Mouse (Mus musculus): ENCODE measurements around the gene Dhx29.
A peak's percentile ranks its signal among the peaks of the same experiment; 100 is the strongest.
"Not testable (repeated sequence)": the region's sequence is repeated elsewhere in the genome, so short reads cannot be mapped to it uniquely, and the experiment has no call there.

The Dhx29 gene

DNA sequence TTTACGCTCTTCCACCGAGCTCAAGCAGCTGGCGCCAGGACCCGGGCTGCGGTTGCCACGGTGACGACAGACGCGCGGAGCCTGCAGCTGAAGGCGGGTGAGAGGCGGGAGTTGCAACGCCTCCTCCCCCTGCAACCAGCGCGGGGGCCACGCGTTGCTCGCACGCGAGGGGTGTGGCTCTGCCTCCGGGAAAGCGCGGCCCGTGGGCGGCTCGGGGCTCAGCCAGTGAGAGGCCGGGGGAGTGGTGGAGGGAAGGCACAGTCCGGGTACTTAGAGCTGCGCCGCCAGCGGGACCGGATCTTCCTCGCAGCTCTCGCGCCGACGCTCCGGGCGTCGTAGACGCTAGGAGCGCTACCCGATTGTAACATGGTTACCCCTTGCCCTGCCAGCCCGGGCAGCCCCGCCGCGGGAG is 60.3 kb downstream of the Dhx29 start, which contains the start of gene Ccno:
TSS of gene Ccno (plus strand) at position 271 of the 412 bp plus-strand sequence.
- DNase-seq (ENCODE audit: low spot score), result peak; percentile 93

DNA sequence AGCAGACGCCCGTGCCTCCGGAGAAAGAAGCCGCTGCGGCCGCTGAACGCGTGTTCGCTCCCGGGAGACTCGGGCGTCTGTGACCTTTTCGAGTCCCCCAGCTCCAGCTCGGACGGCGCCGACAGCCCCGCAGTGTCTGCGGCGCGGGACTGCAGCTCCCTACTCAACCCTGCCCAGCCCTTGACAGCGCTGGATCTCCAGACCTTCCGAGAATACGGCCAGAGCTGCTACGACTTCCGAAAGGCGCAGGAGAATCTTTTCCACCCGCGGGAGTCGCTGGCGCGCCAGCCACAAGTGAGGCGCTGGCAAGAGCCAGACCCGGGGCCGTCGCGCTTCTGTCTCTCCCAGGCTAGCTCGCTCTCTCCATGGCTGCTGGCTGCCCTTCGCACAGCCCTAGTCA is 60.7 kb downstream of the Dhx29 start:
- no peak for DNase-seq (ENCODE audit: low spot score)

DNA sequence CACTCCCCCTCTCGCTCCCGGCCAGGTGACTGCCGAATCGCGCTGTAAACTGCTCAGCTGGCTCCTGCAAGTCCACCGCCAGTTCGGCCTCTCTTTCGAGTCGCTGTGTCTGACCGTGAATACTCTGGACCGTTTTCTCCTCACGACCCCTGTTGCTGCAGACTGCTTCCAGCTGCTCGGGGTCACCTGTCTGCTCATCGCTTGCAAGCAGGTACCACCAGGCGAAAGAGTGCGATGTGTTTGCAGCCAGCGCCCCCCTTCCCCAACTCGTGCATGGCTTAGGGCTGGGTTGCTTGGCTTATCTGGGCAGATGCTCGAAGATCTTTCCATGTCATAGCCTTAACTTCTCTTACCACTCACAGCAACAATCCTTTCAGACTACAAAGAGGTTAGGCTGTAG is 61.6 kb downstream of the Dhx29 start:
- DNase-seq (ENCODE audit: low spot score), result no peak

DNA sequence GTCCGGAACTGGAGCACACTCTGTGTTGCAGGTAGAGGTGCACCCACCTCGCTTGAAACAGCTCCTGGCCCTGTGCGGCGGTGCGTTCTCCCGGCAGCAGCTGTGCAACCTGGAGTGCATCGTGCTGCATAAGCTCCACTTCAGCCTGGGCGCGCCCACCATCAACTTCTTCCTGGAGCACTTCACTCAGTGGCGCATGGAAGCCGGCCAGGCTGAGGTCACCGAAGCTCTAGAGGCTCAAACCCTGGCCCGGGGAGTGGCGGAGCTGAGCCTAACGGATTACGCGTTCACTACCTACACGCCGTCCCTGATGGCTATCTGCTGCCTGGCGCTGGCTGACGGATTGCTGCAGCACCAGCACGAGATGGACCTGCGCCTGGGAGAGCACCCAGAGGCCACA is 62.3 kb downstream of the Dhx29 start:
- DNase-seq (ENCODE audit: low spot score), result no peak

DNA sequence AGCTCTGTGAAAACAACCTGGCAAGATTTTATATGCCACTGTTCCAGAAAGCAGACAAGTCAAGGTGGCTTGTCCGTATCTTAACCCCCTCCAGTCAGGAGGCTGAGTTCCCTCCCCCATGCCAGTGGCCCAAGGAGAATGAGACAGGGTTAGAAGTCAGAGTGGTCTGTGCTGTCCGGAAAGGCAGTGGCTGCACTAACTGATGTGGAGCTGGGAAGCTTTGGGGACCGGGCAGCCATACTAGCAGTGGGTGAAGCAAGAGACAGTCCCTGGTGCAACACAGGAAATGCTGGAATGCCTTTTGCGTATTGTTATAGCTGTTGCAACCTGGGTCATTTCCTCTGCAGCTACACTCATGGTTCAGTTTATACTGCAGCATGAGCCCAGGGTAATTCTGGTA is 63.1 kb downstream of the Dhx29 start:
- no peak for DNase-seq (ENCODE audit: low spot score)

DNA sequence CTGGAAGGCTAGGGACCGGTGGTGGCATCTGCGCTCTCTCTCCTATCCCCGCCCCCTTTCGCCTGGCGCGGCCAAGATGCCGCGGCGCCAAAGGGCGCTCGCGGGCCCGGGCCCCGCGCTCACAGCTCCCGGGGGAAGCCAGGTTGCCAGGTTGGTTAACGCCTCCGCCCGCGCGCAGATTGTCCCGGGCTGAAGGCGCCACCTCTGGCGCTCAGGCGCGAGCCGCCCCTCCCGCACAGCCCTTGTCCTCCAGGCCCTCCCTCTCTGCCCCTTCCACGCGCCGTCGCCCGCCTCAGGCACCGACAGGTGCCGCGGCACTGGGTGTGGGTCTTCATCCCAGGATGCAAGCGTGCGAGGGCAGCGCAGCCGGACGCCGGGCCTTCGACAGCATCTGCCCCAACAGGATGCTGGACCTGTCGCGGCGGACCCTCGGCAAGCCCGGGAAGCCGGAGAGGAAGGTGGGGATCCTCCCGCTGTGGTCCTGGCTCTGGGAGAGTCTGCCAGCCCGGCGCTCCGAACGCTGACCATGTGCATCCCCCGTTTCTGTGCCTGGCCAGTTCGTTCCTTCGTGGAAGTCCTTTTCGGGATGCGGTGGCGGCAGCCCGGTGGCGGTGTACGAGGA is 66.4 kb downstream of the Dhx29 start, which contains the start of gene Mcidas:
TSS of gene Mcidas (plus strand) at position 315 of the 622 bp plus-strand sequence.
- peak; percentile 59 for DNase-seq (ENCODE audit: low spot score)

DNA sequence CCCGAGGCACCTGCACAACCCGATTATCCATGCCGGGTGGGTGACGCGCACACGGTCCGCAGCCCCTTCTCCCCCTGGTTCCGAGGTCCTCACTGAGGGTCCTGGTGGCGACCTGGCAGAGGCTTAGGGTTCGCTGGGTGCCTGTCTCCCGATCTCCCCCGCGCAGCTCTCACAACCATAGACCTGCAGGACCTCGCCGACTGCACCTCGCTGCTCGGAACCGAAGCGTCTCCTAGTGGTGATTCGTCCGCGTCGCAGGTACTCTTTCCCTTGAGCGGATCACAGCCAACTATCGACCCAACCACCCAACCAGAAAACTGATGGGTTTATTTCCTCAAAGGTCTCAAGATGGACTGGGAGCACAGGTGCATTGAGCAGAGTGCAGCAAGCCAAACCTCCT is 66.9 kb downstream of the Dhx29 start:
- peak; percentile 46 for DNase-seq (ENCODE audit: low spot score)

DNA sequence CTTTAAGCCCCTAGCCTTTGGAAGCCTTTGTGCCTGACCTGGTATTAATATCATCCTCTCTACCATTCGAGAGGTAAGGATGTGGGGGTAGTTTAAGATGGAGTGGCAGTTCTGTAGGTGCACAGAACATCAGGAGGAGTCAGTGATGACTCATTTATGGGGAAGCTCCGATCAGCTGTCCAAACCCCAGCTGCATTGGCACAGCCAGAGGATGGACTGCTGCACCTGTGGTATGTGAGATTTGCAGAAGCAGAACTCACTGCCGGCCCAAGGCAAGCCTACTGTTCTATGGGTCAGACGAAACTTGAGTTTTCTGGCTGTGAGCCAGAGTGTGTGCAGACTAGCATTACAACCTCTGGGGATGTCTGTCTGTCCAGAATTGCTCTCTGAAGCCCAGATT is 69.2 kb downstream of the Dhx29 start:
- no peak for DNase-seq (ENCODE audit: low spot score)

DNA sequence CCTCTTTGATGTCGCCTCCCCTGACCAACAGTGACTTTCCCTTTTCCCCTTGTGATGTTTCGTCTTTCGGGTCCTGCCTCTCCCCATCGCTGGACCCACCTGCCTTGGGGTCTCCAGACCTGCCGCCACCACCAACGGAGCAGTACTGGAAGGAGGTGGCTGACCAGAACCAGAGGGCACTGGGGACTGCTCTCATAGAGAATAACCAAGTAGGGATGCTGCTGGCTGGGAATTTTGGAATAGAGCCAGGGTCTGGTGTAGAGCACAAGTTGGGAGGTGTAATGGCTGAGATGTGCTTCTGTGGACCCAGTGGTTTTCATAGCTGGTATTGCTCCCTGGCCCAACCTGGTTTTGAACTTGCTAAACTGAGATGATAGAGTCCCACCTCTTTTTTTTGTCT is 70.1 kb downstream of the Dhx29 start:
- no peak for DNase-seq (ENCODE audit: low spot score)

DNA sequence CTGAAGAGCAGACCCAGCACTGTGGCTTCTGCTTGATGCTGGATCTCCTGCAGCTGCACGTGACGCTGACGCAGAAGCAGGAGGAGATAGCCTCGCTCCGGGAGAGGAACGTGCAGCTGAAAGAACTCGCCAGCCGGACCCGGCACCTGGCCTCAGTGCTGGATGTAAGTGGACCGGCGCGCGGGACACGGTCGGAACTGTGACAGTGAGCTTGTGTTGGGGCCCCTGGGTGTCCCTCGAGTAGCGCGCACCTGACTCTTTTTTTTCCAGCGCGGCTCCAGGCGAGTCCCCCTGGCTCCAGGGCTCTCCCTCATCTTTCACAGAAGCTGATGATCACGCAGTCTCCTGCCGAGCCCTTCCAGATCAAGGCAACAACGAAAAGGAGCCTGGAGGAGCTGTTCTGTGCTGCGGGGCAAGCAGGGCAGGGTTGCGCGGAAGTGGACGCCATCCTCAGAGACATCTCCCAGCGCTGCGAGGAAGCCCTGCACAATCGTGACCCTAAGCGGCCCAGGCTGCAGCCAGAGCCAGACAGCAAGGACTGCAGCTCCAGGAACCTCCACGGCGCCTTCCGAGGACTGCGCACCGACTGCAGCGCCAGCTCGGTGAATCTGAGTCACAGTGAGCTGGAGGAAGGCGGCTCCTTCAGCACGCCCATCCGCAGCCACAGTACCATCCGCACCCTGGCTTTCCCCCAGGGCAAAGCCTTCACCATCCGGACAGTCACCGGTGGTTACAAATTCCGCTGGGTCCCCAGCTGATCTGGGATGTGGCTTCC is 71.4 kb downstream of the Dhx29 start:
- no peak for DNase-seq (ENCODE audit: low spot score)

DNA sequence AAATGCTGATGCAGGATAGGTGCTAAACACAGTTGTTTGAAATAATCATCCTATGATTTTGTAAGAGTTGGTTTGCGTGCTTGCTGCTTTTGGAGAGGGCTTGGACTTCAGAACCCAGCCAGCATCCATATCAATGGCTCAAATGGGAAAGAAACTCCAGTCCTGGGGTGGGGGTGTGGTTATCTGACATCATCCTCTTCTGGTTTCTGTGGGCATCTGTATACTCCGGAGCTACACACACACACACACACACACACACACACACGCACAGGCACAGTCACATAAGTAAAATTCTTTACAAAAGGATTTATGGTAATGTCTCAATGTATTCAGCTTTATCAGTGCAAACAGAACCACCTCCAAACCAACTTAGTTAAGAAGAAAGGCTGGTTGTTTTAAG is 72.8 kb downstream of the Dhx29 start:
- no peak for DNase-seq (ENCODE audit: low spot score)

DNA sequence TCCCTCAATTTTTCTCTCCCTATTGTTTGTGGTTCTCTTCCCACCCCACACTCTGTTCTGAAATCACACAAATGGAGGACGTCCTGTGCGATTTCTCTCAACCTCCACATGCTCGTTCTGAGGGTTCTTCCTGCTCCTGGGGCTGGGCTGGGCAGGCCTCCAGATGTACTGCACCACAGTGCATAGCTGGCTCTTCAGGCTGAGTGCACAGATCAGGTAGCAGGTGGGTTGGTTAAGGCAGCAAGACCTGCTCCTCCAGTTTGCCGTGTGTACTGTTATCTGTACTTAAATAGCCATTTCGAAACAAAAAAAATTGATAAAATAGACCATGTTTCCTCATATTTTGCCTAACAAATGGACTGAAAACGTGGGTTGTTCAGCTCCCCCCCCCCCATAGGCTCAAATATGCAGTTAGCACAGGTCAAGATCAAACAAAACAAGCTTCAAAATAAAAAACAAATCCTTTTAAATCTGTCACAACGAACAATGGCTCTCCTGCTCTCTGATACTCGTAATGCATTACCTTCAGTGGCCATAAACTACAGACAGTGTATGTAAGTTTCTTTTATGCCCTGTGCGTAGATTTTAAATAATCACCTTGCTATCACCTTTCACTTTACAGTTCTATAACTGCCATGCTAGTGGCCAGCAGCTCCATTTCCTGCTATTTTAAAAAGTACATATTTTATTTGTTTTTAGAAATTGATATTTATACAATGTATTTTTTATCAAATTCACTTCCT is 73.5 kb downstream of the Dhx29 start:
- DNase-seq (ENCODE audit: low spot score), result no peak

DNA sequence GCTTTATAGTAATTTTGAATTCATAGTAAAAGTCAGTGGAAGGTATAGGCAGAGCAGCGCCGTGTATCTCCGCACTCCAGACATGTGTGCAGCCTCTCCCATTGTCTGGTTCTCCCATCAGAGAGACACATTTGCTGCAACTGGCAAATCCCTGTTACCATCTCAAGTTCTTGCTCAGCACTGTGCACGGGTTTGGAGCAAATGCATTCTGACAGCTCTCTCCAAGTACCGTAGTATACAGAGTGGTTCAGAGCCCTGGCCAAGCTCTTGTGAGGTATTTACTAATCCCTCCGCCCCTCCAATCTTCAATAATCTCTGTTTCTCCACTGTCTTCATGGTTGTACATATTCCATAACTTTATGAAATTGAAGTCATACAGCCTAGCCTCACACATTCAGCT is 85.4 kb downstream of the Dhx29 start:
- no peak for DNase-seq (ENCODE audit: low spot score)

DNA sequence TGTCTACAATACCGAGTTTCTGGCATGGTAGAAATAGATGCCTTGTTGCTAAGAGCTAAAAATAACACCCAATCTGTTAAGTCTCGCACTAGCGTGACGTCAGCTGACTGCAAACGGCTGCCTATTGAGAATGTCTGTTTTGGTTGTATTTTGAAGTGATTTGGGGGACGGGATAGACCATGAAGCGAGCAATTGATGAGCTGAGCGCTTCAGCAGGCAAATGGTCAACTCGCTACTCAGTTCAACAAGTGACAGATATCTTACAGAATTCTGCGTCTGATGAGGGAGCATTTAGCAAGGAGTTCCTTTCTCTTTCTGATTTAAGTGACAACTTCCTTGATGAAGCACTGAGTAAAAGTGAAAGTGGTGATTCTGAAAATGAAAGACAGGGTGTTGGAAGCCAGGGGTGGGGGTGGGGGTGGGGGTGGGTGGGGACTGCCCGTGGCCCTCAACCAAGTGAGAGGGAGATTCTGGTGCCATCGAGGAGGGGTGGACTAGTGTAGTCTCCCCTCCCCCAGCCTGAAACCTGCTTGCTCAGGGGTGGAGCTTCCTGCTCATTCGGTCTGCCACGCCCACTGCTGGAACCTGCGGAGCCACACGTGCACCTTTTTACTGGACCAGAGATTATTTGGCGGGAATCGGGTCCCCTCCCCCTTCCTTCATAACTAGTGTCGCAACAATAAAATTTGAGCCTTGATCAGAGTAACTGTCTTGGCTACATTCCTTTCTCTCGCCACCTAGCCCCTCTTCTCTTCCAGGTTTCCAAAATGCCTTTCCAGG is 86.1 kb downstream of the Dhx29 start:
- not testable (repeated sequence) for DNase-seq (ENCODE audit: low spot score)

Data from testis, postnatal 14 days (tissue).